Mouse (Mus musculus) midbrain, embryonic 11.5 days (tissue): ENCODE data around the gene Alg6. TPM values are rescaled to one million over a fixed set of nuclear protein-coding genes. Genes with fewer than 3 reads are reported as not detected.

Experiments used
- ATAC-seq: fragments of 200-750 bp; cut with Nextera tagmentation; 2 replicates; pipeline ENCODE4 v1.8.0; 2017; ENCODE audit warnings: moderate TSS enrichment, moderate library complexity; ENCODE audit not compliant: low FRiP score
- DNase-seq: peaks from one replicate; pipeline ENCODE4 v3.0.0; 2015; ENCODE audit warnings: low spot score; ENCODE audit errors: missing footprints
- H3K27ac ChIP-seq: fragments of 300-500 bp; sonication (generic); 2 replicates; pipeline ENCODE4 v1.5.1; 2014; ENCODE audit warnings: low read depth, low read length
- H3K27me3 ChIP-seq: fragments of 300-500 bp; sonication (generic); 2 replicates; pipeline ENCODE4 v1.6.1; 2014; ENCODE audit warnings: mild to moderate bottlenecking, low read length, moderate library complexity, mixed read lengths; ENCODE audit not compliant: control insufficient read depth, insufficient read depth
- H3K36me3 ChIP-seq: fragments of 300-500 bp; sonication (generic); 2 replicates; pipeline ENCODE4 v1.6.1; 2014; ENCODE audit warnings: mild to moderate bottlenecking, low read length, moderate library complexity, mixed read lengths; ENCODE audit not compliant: control insufficient read depth, insufficient read depth
- H3K4me1 ChIP-seq: fragments of 300-500 bp; sonication (generic); 2 replicates; pipeline ENCODE4 v1.6.1; 2014; ENCODE audit warnings: low read length; ENCODE audit not compliant: control insufficient read depth, insufficient read depth
- H3K4me2 ChIP-seq: fragments of 300-500 bp; sonication (generic); 2 replicates; pipeline ENCODE4 v1.6.1; 2014; ENCODE audit warnings: mild to moderate bottlenecking, moderate library complexity
- H3K4me3 ChIP-seq: fragments of 300-500 bp; sonication (generic); 2 replicates; pipeline ENCODE4 v1.5.1; 2014; ENCODE audit warnings: low read depth, low read length
- H3K9ac ChIP-seq: fragments of 300-500 bp; sonication (generic); 2 replicates; pipeline ENCODE4 v1.6.1; 2014; ENCODE audit warnings: low read length
- H3K9me3 ChIP-seq: fragments of 300-500 bp; sonication (generic); 2 replicates; pipeline ENCODE4 v1.6.1; 2016; ENCODE audit warnings: low read length; ENCODE audit not compliant: control insufficient read depth
- WGBS: fragments of 180-500 bp; shearing (Covaris S2); extraction: QIAGEN DNeasy Blood & Tissue Kit; methylation state at CpG from one replicate; pipeline ENCODE4 v1.1.7; 2014; 5-methylcytosine and 5-hydroxymethylcytosine counted together
- polyA plus RNA-seq: library from polyadenylated mRNA; unstranded; fragments of >200 nt; fragmentation: Nextera tagmentation; extraction: Ambion mirVana; gene quantifications from 2 replicates; pipeline ENCODE4 v1.2.1, GENCODE M21; 2014

Alg6 gene
- 16.6 and 19.9 TPM in 2 replicates for polyA plus RNA-seq

DNA sequence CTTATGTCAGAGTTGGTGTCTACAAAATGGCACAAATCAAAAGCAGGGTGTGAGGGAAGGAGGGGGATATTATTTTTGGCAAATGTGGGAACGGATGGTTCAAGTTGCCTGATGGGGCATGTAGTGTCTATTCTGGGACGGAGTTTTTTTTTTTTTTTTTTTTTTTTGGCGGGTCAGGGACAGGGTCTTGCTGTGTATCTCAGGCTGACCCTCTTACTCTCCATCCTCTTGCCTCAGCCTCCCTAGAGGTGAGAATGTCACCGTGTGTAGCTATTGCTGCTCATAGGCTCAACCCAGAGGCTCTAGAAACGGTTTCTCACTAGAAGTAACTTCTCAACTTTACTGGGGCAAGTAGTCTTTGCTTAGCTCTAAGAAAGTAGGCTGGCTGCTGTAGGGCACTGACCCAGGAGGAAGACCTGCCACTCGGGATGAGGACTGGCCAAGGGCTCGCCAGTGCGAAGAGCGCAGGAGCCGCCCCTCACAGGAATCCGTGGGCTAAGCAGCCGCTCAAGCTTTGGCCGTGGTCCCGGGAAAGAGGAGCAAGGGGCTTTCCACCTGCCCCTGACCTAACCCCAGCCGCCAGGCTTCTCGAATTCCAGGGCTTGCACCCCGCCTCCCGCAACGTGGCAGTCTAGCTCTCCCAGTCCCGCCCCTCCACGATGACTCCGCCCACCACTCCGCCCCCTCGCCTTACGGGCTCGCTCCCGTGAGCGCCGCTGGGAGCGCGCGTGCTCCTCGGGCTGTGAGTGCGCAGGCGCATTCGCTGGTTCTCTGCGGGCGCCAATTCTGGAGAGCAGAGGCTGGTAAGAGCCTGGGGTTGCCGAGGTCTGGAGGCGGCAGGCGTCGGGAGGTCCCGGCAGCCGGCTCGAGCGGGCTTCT lies at the start of gene Alg6:
Gene Alg6 (plus strand): TSS at position 761 of the 879 bp plus-strand sequence.
- Histone ChIP-seq H3K9ac (peak within 1 kb of the TSS; percentile 82), H3K4me2 (peak within 1 kb of the TSS; percentile 78), H3K27ac (no peak within 1 kb of the TSS), H3K4me1 (no peaks in the 10 kb centered on the region), H3K27me3 (no peaks in the 10 kb centered on the region), H3K9me3 (no peaks in the 10 kb centered on the region), H3K4me3 (peak within 1 kb of the TSS; percentile 59), H3K36me3 (no peaks in the 10 kb centered on the region)
- WGBS: 2% methylated on average over 45 of the region's 46 CpGs
- peak; percentile 94 for ATAC-seq
- DNase-seq: peak; percentile 100

DNA sequence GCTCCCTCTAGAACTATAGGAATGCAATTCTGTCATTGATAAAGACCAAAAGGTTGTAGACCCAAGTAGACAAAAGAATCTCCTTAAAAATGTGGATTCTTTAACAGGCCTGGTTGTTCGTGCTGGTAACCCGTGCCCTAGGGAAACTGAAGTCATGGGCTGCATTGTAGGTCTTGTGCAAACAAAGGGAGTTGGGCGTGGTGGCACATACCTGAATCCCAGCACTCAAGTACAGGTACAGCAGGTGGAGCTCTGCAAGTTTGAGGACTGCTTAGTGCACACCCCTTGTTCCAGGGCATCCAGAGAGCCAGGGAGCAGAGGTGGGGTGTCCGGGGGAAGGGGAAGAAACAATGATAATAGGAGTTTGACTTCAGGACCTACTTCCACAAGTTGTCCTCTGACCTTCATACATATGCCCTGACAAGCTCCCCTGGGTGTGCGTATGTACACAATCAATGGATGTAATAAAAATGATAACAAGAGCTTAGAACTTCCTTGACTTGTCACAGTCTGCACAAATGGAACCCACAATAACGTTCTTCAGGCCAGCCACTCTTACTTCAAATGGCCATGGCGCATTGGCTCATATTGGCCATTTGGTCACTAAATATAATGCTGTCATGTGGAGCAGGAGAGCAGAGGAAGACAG lies 45.1 kb upstream of the Alg6 start:
- H3K4me3 ChIP-seq: no peak overlapping the region
- no peak overlapping the region for H3K9ac ChIP-seq
- H3K27ac ChIP-seq: no peak overlapping the region
- WGBS: 86% methylated on average over 7 of the region's 7 CpGs
- ATAC-seq (no peak), DNase-seq (no peak)
- no peaks in the 10 kb centered on the region for H3K36me3 ChIP-seq
- no peak overlapping the region for H3K4me2 ChIP-seq
- no peaks in the 10 kb centered on the region for H3K9me3 ChIP-seq
- peaks cover 1% of the 10 kb centered on the region; the same call in 1 of the 2 replicates for H3K27me3 ChIP-seq
- H3K4me1 ChIP-seq: no peaks in the 10 kb centered on the region

- no peak overlapping the region for H3K4me3 ChIP-seq
- ATAC-seq (no peak), DNase-seq (no peak)
- H3K4me1 ChIP-seq: no peaks in the 10 kb centered on the region
- H3K36me3 ChIP-seq: no peaks in the 10 kb centered on the region
- no peak overlapping the region for H3K4me2 ChIP-seq
- H3K9ac ChIP-seq: no peak overlapping the region
- H3K27me3 ChIP-seq: no peaks in the 10 kb centered on the region
- H3K9me3 ChIP-seq: no peaks in the 10 kb centered on the region
- H3K27ac ChIP-seq: no peak overlapping the region
Measured at GRCm38 (mm10) chr4:99675191-99675590, 40.3 kb upstream of the Alg6 start.

DNA sequence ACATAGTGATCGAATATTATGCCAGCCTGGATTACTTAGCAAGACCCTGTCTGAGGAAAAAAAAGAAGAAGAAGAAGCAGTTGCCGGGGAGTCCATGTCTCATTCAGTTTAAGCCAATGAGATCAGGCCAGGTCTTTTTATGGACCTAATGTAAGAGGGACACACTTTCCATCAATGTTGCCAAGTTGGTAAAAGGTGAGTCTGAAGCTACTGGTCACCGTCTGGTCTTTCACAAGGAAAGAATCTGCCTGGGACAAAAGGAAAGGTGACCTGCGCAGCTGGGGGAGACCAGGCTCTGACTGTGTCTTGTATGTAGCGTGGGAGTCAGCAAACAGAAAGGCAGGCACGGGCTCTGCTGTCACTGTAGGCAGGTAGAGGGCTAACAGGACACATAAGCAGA lies 31.5 kb upstream of the Alg6 start:
- Histone ChIP-seq H3K27me3 (no peaks in the 10 kb centered on the region), H3K4me2 (no peak overlapping the region), H3K27ac (no peak overlapping the region), H3K4me3 (no peak overlapping the region), H3K9me3 (no peaks in the 10 kb centered on the region), H3K36me3 (no peaks in the 10 kb centered on the region), H3K4me1 (no peaks in the 10 kb centered on the region), H3K9ac (no peak overlapping the region)
- ATAC-seq (no peak), DNase-seq (no peak)
- 84% methylated on average over 6 of the region's 6 CpGs for WGBS

DNA sequence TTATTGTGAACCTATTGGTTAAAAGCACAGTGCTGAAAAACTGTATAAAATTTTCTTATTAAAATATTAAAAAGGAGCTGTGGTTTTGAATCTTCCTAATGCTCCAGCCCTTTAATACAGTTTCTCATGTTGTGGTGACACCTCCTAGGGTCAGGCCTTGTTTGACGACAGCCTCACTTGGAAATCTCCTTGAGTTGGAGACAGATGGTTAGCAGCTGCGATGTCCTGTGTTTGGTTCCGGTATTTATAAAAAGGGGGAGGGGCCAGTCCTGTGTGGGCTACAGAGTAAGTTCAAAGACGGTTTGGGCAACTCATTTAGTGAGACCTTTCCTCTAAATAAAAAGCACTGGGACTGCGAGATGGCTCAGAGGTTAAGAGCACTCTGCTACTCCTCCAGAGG lies 29.2 kb upstream of the Alg6 start:
- WGBS: 70% methylated on average over 5 of the region's 5 CpGs
- Histone ChIP-seq H3K4me2 (no peak overlapping the region), H3K4me1 (no peaks in the 10 kb centered on the region), H3K9ac (no peak overlapping the region), H3K9me3 (no peaks in the 10 kb centered on the region), H3K4me3 (no peak overlapping the region), H3K27me3 (no peaks in the 10 kb centered on the region), H3K27ac (no peak overlapping the region), H3K36me3 (no peaks in the 10 kb centered on the region)
- DNase-seq (no peak), ATAC-seq (no peak)

GRCm38 (mm10) chr4:99712583-99713183 lies 2.8 kb upstream of the Alg6 start:
- H3K4me1 ChIP-seq: no peaks in the 10 kb centered on the region
- no peaks in the 10 kb centered on the region for H3K27me3 ChIP-seq
- H3K9me3 ChIP-seq: no peaks in the 10 kb centered on the region
- ATAC-seq (no peak), DNase-seq (no peak)
- no peak overlapping the region for H3K9ac ChIP-seq
- no peaks in the 10 kb centered on the region for H3K36me3 ChIP-seq
- WGBS: 88% methylated on average over 6 of the region's 6 CpGs
- no peak overlapping the region for H3K27ac ChIP-seq
- H3K4me3 ChIP-seq: no peak overlapping the region
- H3K4me2 ChIP-seq: no peak overlapping the region

DNA sequence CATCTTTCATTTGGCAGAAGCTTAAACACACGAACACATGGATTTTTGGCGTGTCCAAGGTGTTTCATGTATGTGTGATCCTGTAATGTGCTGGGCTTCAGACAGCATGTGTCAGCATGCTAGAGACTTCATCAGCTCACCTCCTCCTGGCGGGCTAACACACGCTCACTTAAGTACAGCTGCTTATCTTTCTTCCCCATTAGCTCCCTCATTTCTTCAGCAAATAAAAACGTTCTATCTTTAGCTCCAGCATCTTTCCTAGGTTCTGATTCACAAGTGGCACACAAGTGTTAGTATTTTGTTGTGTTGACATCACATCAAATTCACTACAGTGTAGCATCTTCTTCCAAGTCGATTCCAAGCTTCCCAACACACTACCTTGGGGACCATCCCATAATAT lies 1.5 kb upstream of the Alg6 start:
- Histone ChIP-seq H3K4me3 (no peak overlapping the region), H3K4me2 (no peak overlapping the region), H3K27ac (no peak overlapping the region), H3K27me3 (no peaks in the 10 kb centered on the region), H3K36me3 (no peaks in the 10 kb centered on the region), H3K4me1 (no peaks in the 10 kb centered on the region), H3K9me3 (no peaks in the 10 kb centered on the region), H3K9ac (no peak overlapping the region)
- DNase-seq: no peak
- ATAC-seq: no peak
- WGBS: 89% methylated on average over 6 of the region's 6 CpGs

GRCm38 (mm10) chr4:99715783-99716416 lies 436 bp downstream of the Alg6 start:
- ATAC-seq: no peak; the same call in 1 of the 2 replicates
- 28% methylated on average over 25 of the region's 25 CpGs for WGBS
- DNase-seq: peak; percentile 85

More at GRCm38 (mm10) chr4:99715783-99716416, 436 bp downstream of the Alg6 start:
- no peaks in the 10 kb centered on the region for H3K4me1 ChIP-seq
- no peaks in the 10 kb centered on the region for H3K9me3 ChIP-seq
- peak overlapping the region; percentile 82 for H3K9ac ChIP-seq
- H3K36me3 ChIP-seq: no peaks in the 10 kb centered on the region
- peak overlapping the region; percentile 59 for H3K4me3 ChIP-seq
- peak overlapping the region; percentile 78 for H3K4me2 ChIP-seq
- no peaks in the 10 kb centered on the region for H3K27me3 ChIP-seq
- H3K27ac ChIP-seq: no peak overlapping the region
